Mouse (Mus musculus): Measurements from ENCODE around the gene Snx13.

DNA sequence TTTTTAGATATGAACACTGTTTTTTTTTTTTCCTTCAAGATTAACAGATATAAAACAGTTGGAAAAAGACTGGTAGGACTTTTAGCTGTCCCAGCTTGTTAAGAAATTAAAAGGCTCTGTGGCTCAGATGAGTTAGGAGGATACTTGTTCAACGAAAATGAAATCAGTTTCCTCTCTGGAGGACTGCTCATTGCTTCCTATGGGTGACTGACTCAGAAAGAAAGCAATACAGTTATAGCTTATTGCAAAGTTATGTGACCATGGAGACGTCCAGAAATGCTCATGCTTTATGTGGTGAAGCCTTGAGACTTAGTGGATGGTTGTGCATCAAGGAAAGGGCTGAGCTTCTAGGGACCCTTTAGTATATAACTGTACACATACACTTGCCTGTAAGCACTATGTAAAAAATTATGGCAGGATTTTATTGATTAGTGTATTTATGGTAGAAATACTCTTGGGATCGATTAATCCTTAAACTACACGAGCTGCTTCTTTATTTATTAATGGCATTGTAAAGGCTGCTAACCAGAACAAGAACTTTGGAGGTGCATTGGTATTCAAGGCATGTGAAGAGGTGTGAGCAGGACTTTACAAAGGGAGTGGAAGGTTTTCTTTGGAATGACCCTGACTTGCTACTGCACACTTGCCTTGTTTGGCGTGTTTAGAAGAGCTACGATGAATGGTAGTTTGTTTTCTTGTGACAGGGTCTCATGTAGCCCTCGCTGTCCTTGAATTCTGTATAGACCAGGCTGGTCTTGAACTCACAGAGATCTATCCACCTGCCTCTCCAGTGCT lies 4.2 kb downstream of the Snx13 start:
- no peak for TF ChIP-seq CTCF (IDR thresholded peaks at IDR 0.05; ENCODE audit: low read depth)
- no peak for TF ChIP-seq EP300 (IDR thresholded peaks at IDR 0.05; ENCODE audit: low read depth)
